Comparison of ENCODE assay signal across 9 mouse cellular contexts in the genomic region with DNA sequence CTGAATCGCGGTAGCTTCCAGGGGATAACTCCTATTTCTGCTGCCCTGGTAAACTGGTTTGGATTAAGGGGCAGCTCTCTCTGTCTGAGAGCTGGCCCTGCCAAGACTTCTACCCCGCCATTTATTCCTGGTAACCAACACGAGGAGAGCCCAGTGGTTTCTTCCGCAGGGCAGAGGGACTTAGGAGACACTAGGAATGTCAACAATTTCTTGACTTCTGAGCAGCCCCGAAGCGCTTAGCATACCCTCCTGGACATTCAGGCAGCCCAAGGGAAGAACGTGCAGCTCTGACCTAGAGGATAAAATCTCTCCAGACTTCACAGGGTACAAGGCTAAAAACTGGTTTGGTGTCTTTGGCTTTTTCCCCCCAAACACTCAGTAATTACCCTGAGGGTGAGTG. TPM values are rescaled to one million over a fixed set of nuclear protein-coding genes. Genes with fewer than 3 reads are reported as not detected.
DNase-seq lines count a peak whose midpoint lies in the region; ATAC-seq and TF ChIP-seq lines count a peak whose summit lies in the region.
"Had no signal": no experiment of that assay in that cellular context is flagged by ENCODE, and none has a peak within 500 bp of the region (broad histone marks: within the 10 kb centered on the region; RNA-seq: fewer than 3 reads in every experiment).

No protein-coding gene starts in this region.

- no peak for TF ChIP-seq EP300 in heart, adult 2 months (IDR thresholded peaks at IDR 0.05; ENCODE audit: insufficient read depth, low read depth, low read length)

- TF ChIP-seq CTCF in heart, adult 2 months (IDR thresholded peaks at IDR 0.05): no peak
- no peak for TF ChIP-seq CTCF in hindbrain, postnatal 0 days (IDR thresholded peaks at IDR 0.05; ENCODE audit: low read depth)

- peak overlapping the region; percentile 10; the same call in 1 of the 2 replicates for H3K9ac ChIP-seq in heart, embryonic 15.5 days
- no peak overlapping the region for H3K9ac ChIP-seq in heart, adult 2 months (ENCODE audit: low read depth, low read length)
- peak overlapping the region; percentile 38 for H3K9ac ChIP-seq in hindbrain, postnatal 0 days (replicated peaks; ENCODE audit: low read length)
- H3K9ac ChIP-seq in midbrain, embryonic 14.5 days (replicated peaks; ENCODE audit: low read length): no peak overlapping the region

- 12% methylated on average over 8 of the region's 8 CpGs for WGBS in heart, embryonic 15.5 days
- WGBS in heart, adult 2 months: 37% methylated on average over 8 of the region's 8 CpGs
- 2% methylated on average over 8 of the region's 8 CpGs for WGBS in hindbrain, postnatal 0 days
- 2% methylated on average over 8 of the region's 8 CpGs for WGBS in midbrain, embryonic 14.5 days

- peaks cover 27% of the 10 kb centered on the region for H3K4me1 ChIP-seq in heart, embryonic 15.5 days (replicated peaks)
- H3K4me1 ChIP-seq in heart, adult 2 months (ENCODE audit: control insufficient read depth, insufficient read depth, low read length): peaks cover 3% of the 10 kb centered on the region; the same call in 1 of the 2 replicates
- H3K4me1 ChIP-seq in hindbrain, postnatal 0 days (ENCODE audit: insufficient read depth, low read length): peaks cover 28% of the 10 kb centered on the region
- H3K4me1 ChIP-seq in midbrain, embryonic 14.5 days (ENCODE audit: control insufficient read depth, insufficient read depth, low read length): peaks cover 21% of the 10 kb centered on the region

- peak overlapping the region; percentile 41 for H3K27ac ChIP-seq in heart, embryonic 15.5 days
- no peak overlapping the region; the same call in 1 of the 2 replicates for H3K27ac ChIP-seq in heart, adult 2 months
- H3K27ac ChIP-seq in hindbrain, postnatal 0 days: peak overlapping the region; percentile 76
- no peak overlapping the region; the same call in 1 of the 2 replicates for H3K27ac ChIP-seq in midbrain, embryonic 14.5 days (replicated peaks; ENCODE audit: low read depth, low read length)

- no peak for DNase-seq in heart, adult 2 months
- DNase-seq in embryo, embryonic 11 days: peak; percentile 60
- no peak for DNase-seq in hindbrain, postnatal 0 days (ENCODE audit: low spot score)
- no peak for DNase-seq in midbrain, embryonic 14.5 days
- DNase-seq in testis, postnatal 10 days (ENCODE audit: low spot score): no peak
- no peak for DNase-seq in layer of hippocampus, postnatal 36 days
- no peak for DNase-seq in gastrocnemius, adult 8-10 months (ENCODE audit: low spot score in 2 of 2)

- H3K27me3 ChIP-seq in heart, embryonic 15.5 days: no peaks in the 10 kb centered on the region
- no peaks in the 10 kb centered on the region for H3K27me3 ChIP-seq in heart, adult 2 months (ENCODE audit: control insufficient read depth, insufficient read depth, low read length)
- no peaks in the 10 kb centered on the region for H3K27me3 ChIP-seq in hindbrain, postnatal 0 days (ENCODE audit: insufficient read depth, low read length)
- H3K27me3 ChIP-seq in midbrain, embryonic 14.5 days (ENCODE audit: control insufficient read depth, insufficient read depth, low read length): peaks cover 12% of the 10 kb centered on the region; the same call in 1 of the 2 replicates
- H3K27me3 ChIP-seq: megakaryocyte, embryonic 14.5 days had no signal

- ATAC-seq in heart, embryonic 15.5 days (replicated peaks; ENCODE audit: insufficient number of reproducible peaks, insufficient read depth, low FRiP score, low read depth): no peak
- ATAC-seq in hindbrain, postnatal 0 days: peak; percentile 3
- no peak for ATAC-seq in midbrain, embryonic 14.5 days (ENCODE audit: low FRiP score, low TSS enrichment)

- H3K9me3 ChIP-seq in heart, embryonic 15.5 days (replicated peaks): no peaks in the 10 kb centered on the region
- no peaks in the 10 kb centered on the region for H3K9me3 ChIP-seq in hindbrain, postnatal 0 days (ENCODE audit: low read length)
- no peaks in the 10 kb centered on the region for H3K9me3 ChIP-seq in midbrain, embryonic 14.5 days (ENCODE audit: control insufficient read depth, low read length)
- H3K9me3 ChIP-seq: megakaryocyte, embryonic 14.5 days had no signal

- TF ChIP-seq POLR2A in heart, adult 2 months (IDR thresholded peaks at IDR 0.05; ENCODE audit: insufficient read depth, low read depth, low read length): no peak

- H3K79me2 ChIP-seq in heart, adult 2 months (replicated peaks; ENCODE audit: control insufficient read depth, insufficient read depth, low read length): no peaks in the 10 kb centered on the region

- H3K4me2 ChIP-seq in heart, embryonic 15.5 days: peak overlapping the region; percentile 55
- peak overlapping the region; percentile 53 for H3K4me2 ChIP-seq in hindbrain, postnatal 0 days (ENCODE audit: low read depth, low read length)
- peak overlapping the region; percentile 45 for H3K4me2 ChIP-seq in midbrain, embryonic 14.5 days (ENCODE audit: low read length)

- peak overlapping the region; percentile 14 for H3K4me3 ChIP-seq in heart, embryonic 15.5 days
- H3K4me3 ChIP-seq in heart, adult 2 months: no peak overlapping the region
- peak overlapping the region; percentile 23 for H3K4me3 ChIP-seq in hindbrain, postnatal 0 days (ENCODE audit: low read length)
- 0 out of 2 replicates have a peak overlapping the region, but pooled peaks have one; percentile 7 for H3K4me3 ChIP-seq in midbrain, embryonic 14.5 days (replicated peaks; ENCODE audit: low read depth, low read length)
- H3K4me3 ChIP-seq: megakaryocyte, embryonic 14.5 days had no signal

- peaks cover 4% of the 10 kb centered on the region; the same call in 1 of the 2 replicates for H3K36me3 ChIP-seq in heart, embryonic 15.5 days
- H3K36me3 ChIP-seq in heart, adult 2 months (ENCODE audit: control insufficient read depth, insufficient read depth, low read length): no peaks in the 10 kb centered on the region
- no peaks in the 10 kb centered on the region for H3K36me3 ChIP-seq in hindbrain, postnatal 0 days (ENCODE audit: insufficient read depth, low read length)
- H3K36me3 ChIP-seq in midbrain, embryonic 14.5 days (ENCODE audit: control insufficient read depth, insufficient read depth, low read length): no peaks in the 10 kb centered on the region

- intact Hi-C loops in heart, adult 2 months (cut with DNase I): no loop called here

RNA-seq across cellular contexts. Expression of a gene that starts 10.1 kb away (rescaled TPM):
- 15.9 and 26.8 TPM in 2 replicates for polyA plus RNA-seq in heart, embryonic 15.5 days (2015; fragmentation: Nextera tagmentation; extraction: Ambion mirVana)
- 1 to 10 TPM; 6.9 to 10.0 TPM for total RNA-seq in heart, adult 2 months (2021)
- polyA plus RNA-seq in heart, adult 2 months (2012; rRNA removed): 12.0 and 12.9 TPM in 2 replicates
- total RNA-seq in hindbrain, postnatal 0 days (2014; rRNA removed): 57.6 and 66.8 TPM in 2 replicates
- 34.1 and 34.6 TPM in 2 replicates for polyA plus RNA-seq in hindbrain, postnatal 0 days (2015; fragmentation: Nextera tagmentation; extraction: Ambion mirVana)
- polyA plus RNA-seq in midbrain, embryonic 14.5 days (2014; fragmentation: Nextera tagmentation; extraction: Ambion mirVana): 15.7 and 15.9 TPM in 2 replicates
- 10 to 100 TPM; 47.5 to 49.4 TPM for total RNA-seq in layer of hippocampus, postnatal 36 days (2021)
- 1 to 10 TPM; 5.4 to 7.1 (median 6.3) TPM for total RNA-seq in gastrocnemius, adult 8-10 months (2022)

Comparison
In these comparisons a context has a peak if more than half of its experiments do, and no peak if none do; other contexts are left out.
1. H3K27ac ChIP-seq: peak in heart, embryonic 15.5 days (single experiment) and hindbrain, postnatal 0 days (single experiment); none in heart, adult 2 months (single experiment) and midbrain, embryonic 14.5 days (single experiment).
2. H3K9ac ChIP-seq: peak in heart, embryonic 15.5 days (single experiment) and hindbrain, postnatal 0 days (single experiment); none in heart, adult 2 months (single experiment) and midbrain, embryonic 14.5 days (single experiment).
3. Peak in every context shown above with its lines, with median percentiles within 50 percentile points of each other: H3K4me2 ChIP-seq.